Mouse (Mus musculus) hematopoietic multipotent progenitor cell, adult 10-12 weeks (in vitro differentiated cells): ENCODE data around the gene Sirpb1b. TPM values are rescaled to one million over a fixed set of nuclear protein-coding genes. Genes with fewer than 3 reads are reported as not detected.

Source experiments
- polyA plus RNA-seq: library from polyadenylated mRNA; stranded (reverse); fragments of >175 nt; gene quantifications from 2 replicates; pipeline ENCODE4 v1.2.3, GENCODE M21; 2012; ENCODE audit warnings: low replicate concordance

Gene Sirpb1b
- polyA plus RNA-seq, result 0.26 and 0.73 TPM in 2 replicates

GRCm38 (mm10) chr3:15574887-15575286, at the start of gene Sirpb1b:
TSS of gene Sirpb1b (minus strand) at chr3:15575065.

Other genes with a start within 250 kb of the Sirpb1b start
- gene Gm9733, start 242.8 kb downstream of the Sirpb1b start, polyA plus RNA-seq, result 0.34 and 0.51 TPM in 2 replicates
- 2.0 and 4.6 TPM in 2 replicates for gene Sirpb1a, start 148.5 kb downstream of the Sirpb1b start, polyA plus RNA-seq